Mouse (Mus musculus): ENCODE measurements at regions not wholly inside any gene's neighbourhood (a gene's known extent, or its start where the extent isn't known, plus 50 kb on each side); places are given as distances from the start of the nearest gene placed in this dataset.

GRCm38 (mm10) chr8:102414931-102415330 is 370.5 kb downstream of the Cdh11 start:
- no peak for DNase-seq

DNA sequence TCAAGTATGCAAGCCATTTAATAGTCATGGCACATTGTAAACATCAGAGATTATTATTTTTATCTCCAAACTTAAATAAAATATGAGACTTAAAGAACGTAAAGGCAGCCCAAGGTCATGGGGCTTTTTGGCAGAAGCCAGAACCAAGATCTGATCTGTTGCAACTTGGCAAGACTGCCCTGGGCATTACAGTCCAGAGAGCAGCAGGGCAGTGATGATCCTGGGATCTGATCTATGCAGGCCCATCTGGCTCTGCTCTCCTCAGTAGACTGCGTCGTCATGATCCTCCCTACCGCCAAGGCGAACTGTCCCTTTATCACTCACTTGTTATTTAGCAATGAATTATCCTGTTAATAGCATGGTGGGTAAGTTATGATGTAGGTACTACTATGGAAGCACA is 372.0 kb downstream of the Cdh11 start:
- DNase-seq, result no peak

GRCm38 (mm10) chr8:102387591-102387990 is 397.9 kb downstream of the Cdh11 start:
- DNase-seq, result no peak

DNA sequence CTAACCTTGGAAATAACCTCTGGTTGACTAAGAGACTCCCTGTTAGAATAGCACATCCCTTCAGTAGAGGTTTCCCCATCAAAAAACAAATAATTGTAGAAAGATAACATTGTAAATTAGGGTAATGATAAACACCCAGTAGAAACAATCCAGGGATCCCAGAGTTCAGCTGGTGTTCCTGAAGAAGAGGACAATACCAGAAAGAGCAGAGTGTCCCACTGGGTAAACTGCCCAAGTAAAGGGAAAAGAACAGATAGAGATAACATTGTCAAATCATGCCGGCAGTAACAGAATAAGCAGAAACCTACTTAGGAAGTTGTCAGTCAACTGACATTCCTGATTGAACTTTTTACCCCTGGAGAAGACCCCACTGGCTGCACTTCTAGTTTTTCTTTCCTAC is 440.1 kb downstream of the Cdh11 start:
- no peak for DNase-seq

GRCm38 (mm10) chr8:102332511-102332910 is 452.9 kb downstream of the Cdh11 start:
- no peak for DNase-seq

DNA sequence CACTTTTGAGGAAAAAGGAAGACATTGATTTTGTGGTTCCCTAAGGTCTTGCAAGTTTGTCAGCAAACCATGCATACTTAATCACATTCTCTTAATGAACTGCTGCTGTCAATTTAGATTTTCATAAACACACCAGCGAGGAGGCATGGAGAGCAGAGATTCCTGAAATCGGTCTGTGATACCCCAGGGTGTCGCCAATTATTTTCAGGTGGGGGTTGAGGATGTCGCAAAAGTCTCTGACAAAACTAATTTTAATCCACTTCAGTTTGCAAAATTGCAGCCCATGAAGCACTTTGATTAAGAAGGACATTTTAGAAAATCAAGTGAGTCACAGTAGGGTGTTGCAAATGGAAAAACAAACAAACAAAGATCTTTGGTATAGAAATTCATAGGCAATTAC is 454.3 kb downstream of the Cdh11 start:
- DNase-seq, result no peak

- DNase-seq, result no peak
Observed at GRCm38 (mm10) chr8:102329955-102330354, 455.5 kb downstream of the Cdh11 start.
